Mouse (Mus musculus) adrenal gland, postnatal 36 days (tissue): Measurements from ENCODE around the gene Olfr134. TPM values are rescaled to one million over a fixed set of nuclear protein-coding genes. Genes with fewer than 3 reads are reported as not detected.
"Not testable (repeated sequence)": the region's sequence is repeated elsewhere in the genome, so short reads cannot be mapped to it uniquely, and the experiment has no call there.

Source experiments
- DNase-seq, 2 experiments: peaks; one replicate each; pipeline ENCODE4 v3.0.0; 2021; ENCODE audit warnings: mixed read lengths in 1 of 2
- long read RNA-seq, 2 experiments: library from polyadenylated mRNA; stranded (forward); transcript quantifications; one replicate each; pipeline ENCODE4 v2.0.0; 2021; ENCODE audit warnings: borderline sequencing depth in 2 of 2
- total RNA-seq, 2 experiments: library from RNA; stranded (reverse); gene quantifications; 2 replicates each; pipeline ENCODE4 v1.2.3; 2021

The Olfr134 gene
- total RNA-seq = not detected
- long read RNA-seq, experiment 1 = 0 reads
- long read RNA-seq, experiment 2 = 0 reads

- DNase-seq = no peak
These were observed at the start of gene Olfr134 for GRCm38 (mm10) chr17:38171088-38171487. TSS of gene Olfr134 (plus strand) at chr17:38171388.

DNA sequence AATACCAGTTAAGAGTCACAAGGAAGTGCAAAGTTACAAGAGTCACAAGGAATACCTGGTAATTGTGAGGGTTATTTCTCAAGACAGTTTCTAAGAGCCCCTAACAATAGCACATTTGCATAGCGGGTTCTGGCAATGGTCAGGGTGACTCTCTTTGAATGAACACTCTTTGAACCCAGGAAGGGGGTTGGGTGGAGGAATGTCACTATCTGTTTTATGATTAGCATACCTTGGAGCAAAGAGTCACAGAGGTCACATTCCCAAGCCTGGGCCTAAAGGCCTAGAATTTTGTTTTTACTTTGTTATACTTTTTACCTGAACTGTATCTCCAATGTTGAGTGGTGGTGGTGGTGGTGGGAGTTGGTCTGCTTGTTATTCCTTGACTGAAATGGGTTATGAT, 47.0 kb upstream of the Olfr134 start:
- not testable (repeated sequence) for DNase-seq

DNA sequence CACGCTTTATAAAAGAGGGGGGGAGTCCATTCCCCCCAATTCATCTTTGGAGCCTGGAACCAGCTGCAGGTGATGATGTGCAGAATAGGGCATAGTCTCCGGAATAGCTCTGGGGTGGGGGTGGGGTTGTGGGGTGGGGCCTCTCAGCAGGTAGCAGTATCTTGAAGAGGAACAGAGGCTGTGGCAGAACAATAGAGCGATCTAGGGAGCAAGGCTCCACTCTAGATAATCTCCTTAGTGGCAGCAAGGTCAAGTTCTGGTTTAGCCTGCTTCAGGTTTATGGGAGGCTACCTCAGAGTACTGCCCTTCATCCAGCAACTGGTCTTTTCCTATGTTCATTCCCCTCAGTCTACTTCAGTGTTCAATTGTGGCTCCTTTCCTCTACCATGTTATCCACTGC, 45.8 kb upstream of the Olfr134 start:
- DNase-seq = not testable (repeated sequence)

DNA sequence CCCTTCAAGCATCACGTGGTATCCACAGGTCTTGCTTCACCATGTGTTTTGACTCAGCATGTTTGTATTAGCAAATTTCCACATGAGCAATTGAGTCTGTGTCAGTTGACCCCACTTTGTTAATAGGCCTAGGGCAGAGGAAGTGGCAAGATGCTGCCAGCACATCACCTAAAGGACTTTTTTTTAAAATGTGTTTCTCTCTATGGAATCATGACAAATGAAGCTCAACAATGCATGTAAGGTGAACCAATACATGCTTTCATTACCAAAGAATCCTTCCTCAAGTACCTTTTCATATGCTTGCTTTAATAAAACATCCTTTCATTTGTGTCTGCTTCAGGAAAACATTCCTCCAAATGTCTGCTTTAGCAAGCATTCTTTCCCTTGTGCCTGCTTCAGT, 36.8 kb upstream of the Olfr134 start, which contains the start of gene Olfr132:
Olfr132 (minus strand) TSS at position 101 of the 400 bp plus-strand sequence.
- no peak for DNase-seq

- no peak for DNase-seq
These were observed 26.2 kb upstream of the Olfr134 start, which contains the start of gene Olfr133 for GRCm38 (mm10) chr17:38144981-38145380. TSS of gene Olfr133 (plus strand) at chr17:38145281.

- no peak for DNase-seq
These were observed 32.8 kb downstream of the Olfr134 start, which contains the start of gene Olfr135 for GRCm38 (mm10) chr17:38204035-38204434. TSS of gene Olfr135 (plus strand) at chr17:38204335.

Other genes starting within 250 kb of the Olfr134 start
- not detected for gene Olfr761, start 218.3 kb upstream of the Olfr134 start, total RNA-seq
- gene Olfr129, start 111.3 kb upstream of the Olfr134 start, total RNA-seq = not detected
- not detected for gene Olfr130, start 107.5 kb upstream of the Olfr134 start, total RNA-seq
- gene Olfr131, start 82.7 kb upstream of the Olfr134 start, total RNA-seq = not detected
- not detected for gene Olfr132, start 36.9 kb upstream of the Olfr134 start, total RNA-seq
- not detected for gene Olfr133, start 26.1 kb upstream of the Olfr134 start, total RNA-seq
- gene Olfr135, start 32.9 kb downstream of the Olfr134 start, total RNA-seq = not detected
- not detected for gene Olfr138, start 89.6 kb downstream of the Olfr134 start, total RNA-seq
- not detected for gene Olfr137, start 136.2 kb downstream of the Olfr134 start, total RNA-seq
- not detected for gene Olfr136, start 158.4 kb downstream of the Olfr134 start, total RNA-seq
- not detected for gene Esp36, start 248.8 kb downstream of the Olfr134 start, total RNA-seq